13 mouse cellular contexts compared by ENCODE assay signal in the genomic region with DNA sequence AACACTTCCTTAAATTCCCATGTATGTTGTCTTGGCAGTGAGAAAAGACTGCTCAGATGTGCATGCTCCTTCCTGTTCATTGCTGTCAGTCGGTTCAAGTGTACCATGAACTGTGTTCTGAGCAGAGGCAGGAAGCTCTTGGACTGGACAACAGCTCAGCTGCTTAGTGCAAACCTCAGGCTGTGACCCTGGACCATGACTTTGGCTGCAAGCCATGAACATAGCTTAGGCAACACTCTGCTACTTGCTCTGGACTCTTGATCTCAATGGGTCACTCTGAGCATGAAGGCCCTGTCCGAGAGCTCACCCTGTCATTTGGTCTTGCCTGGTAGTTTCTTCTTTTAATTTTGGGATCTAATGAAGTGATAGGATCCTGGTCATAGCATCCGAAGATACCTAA. TPM values are rescaled to one million over a fixed set of nuclear protein-coding genes. Genes with fewer than 3 reads are reported as not detected.
DNase-seq lines count a peak whose midpoint lies in the region; ATAC-seq lines count a peak whose summit lies in the region.
"Had no signal": no experiment of that assay in that cellular context is flagged by ENCODE, and none has a peak within 500 bp of the region (broad histone marks: within the 10 kb centered on the region; RNA-seq: fewer than 3 reads in every experiment).

No protein-coding gene starts in this region.

- H3K4me3 ChIP-seq in liver, embryonic 12.5 days = no peak overlapping the region
- no peak overlapping the region for H3K4me3 ChIP-seq in intestine, embryonic 16.5 days (ENCODE audit: low read length)
- H3K4me3 ChIP-seq: neural tube, embryonic 12.5 days had no signal

- 60% methylated on average over 3 of the region's 3 CpGs for WGBS in liver, embryonic 12.5 days (ENCODE audit: insufficient replicate concordance)
- WGBS in intestine, embryonic 16.5 days = 83% methylated on average over 3 of the region's 3 CpGs

- peak; percentile 42 to 85 for DNase-seq in adrenal gland, adult (ENCODE audit: inconsistent age in 2 of 2, low spot score in 1 of 2)
- DNase-seq in adrenal gland, postnatal 4 days (ENCODE audit: low spot score in 2 of 2) = no peak
- peak; percentile 69 for DNase-seq in adrenal gland, postnatal 14 days
- peak; percentile 41 for DNase-seq in lung, postnatal 10 days
- no peak for DNase-seq in cerebellum, postnatal 25 days
- no peak for DNase-seq in cerebellum, adult 8-10 months
- DNase-seq: layer of hippocampus, postnatal 36 days; midbrain, embryonic 14.5 days; right cerebral cortex, postnatal 14 days had no signal

- H3K9ac ChIP-seq in liver, embryonic 12.5 days = no peak overlapping the region
- H3K9ac ChIP-seq in intestine, embryonic 16.5 days (ENCODE audit: low read depth, low read length) = no peak overlapping the region
- H3K9ac ChIP-seq: neural tube, embryonic 12.5 days had no signal

- H3K9me3 ChIP-seq in liver, embryonic 12.5 days (replicated peaks) = no peaks in the 10 kb centered on the region
- H3K9me3 ChIP-seq in intestine, embryonic 16.5 days (ENCODE audit: control insufficient read depth, low read length) = no peaks in the 10 kb centered on the region
- H3K9me3 ChIP-seq: neural tube, embryonic 12.5 days had no signal

- H3K4me1 ChIP-seq in liver, embryonic 12.5 days = no peaks in the 10 kb centered on the region
- no peaks in the 10 kb centered on the region for H3K4me1 ChIP-seq in intestine, embryonic 16.5 days (ENCODE audit: control insufficient read depth, insufficient read depth, low read length)
- H3K4me1 ChIP-seq: neural tube, embryonic 12.5 days had no signal

- H3K27me3 ChIP-seq in liver, embryonic 12.5 days (replicated peaks) = no peaks in the 10 kb centered on the region
- H3K27me3 ChIP-seq in intestine, embryonic 16.5 days (replicated peaks; ENCODE audit: control insufficient read depth, insufficient read depth, low read length) = no peaks in the 10 kb centered on the region
- H3K27me3 ChIP-seq: neural tube, embryonic 12.5 days had no signal

- H3K27ac ChIP-seq in liver, embryonic 12.5 days = no peak overlapping the region
- H3K27ac ChIP-seq in intestine, embryonic 16.5 days (ENCODE audit: low read length) = no peak overlapping the region
- H3K27ac ChIP-seq: neural tube, embryonic 12.5 days had no signal

- ATAC-seq in liver, embryonic 12.5 days = peak; percentile 72
- ATAC-seq in intestine, embryonic 16.5 days = no peak

- H3K36me3 ChIP-seq in liver, embryonic 12.5 days = no peaks in the 10 kb centered on the region
- no peaks in the 10 kb centered on the region for H3K36me3 ChIP-seq in intestine, embryonic 16.5 days (ENCODE audit: control insufficient read depth, insufficient read depth, low read length)
- H3K36me3 ChIP-seq: neural tube, embryonic 12.5 days had no signal

- H3K4me2 ChIP-seq in liver, embryonic 12.5 days = no peak overlapping the region
- H3K4me2 ChIP-seq in intestine, embryonic 16.5 days (ENCODE audit: low read depth, low read length) = no peak overlapping the region
- H3K4me2 ChIP-seq: neural tube, embryonic 12.5 days had no signal

RNA-seq across cellular contexts. Expression of a gene that starts 9.6 kb away (rescaled TPM):
- total RNA-seq in adrenal gland, postnatal 4 days (2021) = 1 to 10 TPM; 1.7 to 5.3 TPM
- total RNA-seq in adrenal gland, postnatal 14 days (2021) = 2.7 and 6.9 TPM in 2 replicates
- 2.4 TPM in 2 replicates for polyA plus RNA-seq in liver, embryonic 12.5 days (2016; fragmentation: Nextera tagmentation; extraction: Ambion mirVana)
- 0.22 and 0.35 TPM in 2 replicates for polyA plus RNA-seq in intestine, embryonic 16.5 days (2015; fragmentation: Nextera tagmentation; extraction: Ambion mirVana)
- total RNA-seq: common myeloid progenitor, adult 5-6 weeks had no signal

Comparison
In these comparisons a context has a peak if more than half of its experiments do, and no peak if none do; other contexts are left out.
1. DNase-seq: peak in adrenal gland, adult (2 of 2), adrenal gland, postnatal 14 days (single experiment) and lung, postnatal 10 days (single experiment); none in adrenal gland, postnatal 4 days (0 of 2), cerebellum, postnatal 25 days (0 of 2) and cerebellum, adult 8-10 months (single experiment).